Mouse (Mus musculus): ENCODE data around the gene Mbnl2. TPM values are rescaled to one million over a fixed set of nuclear protein-coding genes. Genes with fewer than 3 reads are reported as not detected.

Mbnl2 gene
- 129 and 142 TPM in 2 replicates for polyA plus RNA-seq (2015; fragmentation: Nextera tagmentation; extraction: Ambion mirVana)

GRCm38 (mm10) chr14:120275246-120276238 is at the start of gene Mbnl2:
TSS of gene Mbnl2 (plus strand) at chr14:120275669.
- H3K27ac ChIP-seq (ENCODE audit: low read length) = peak within 1 kb of the TSS; percentile 98
- H3K9ac ChIP-seq (ENCODE audit: low read length) = peak within 1 kb of the TSS; percentile 87
- peak within 1 kb of the TSS; percentile 97 for H3K4me2 ChIP-seq (ENCODE audit: low read depth, low read length)
- no peaks in the 10 kb centered on the region for H3K27me3 ChIP-seq (ENCODE audit: control insufficient read depth, insufficient read depth, low read length)
- peak; percentile 95 for ATAC-seq (replicated peaks; ENCODE audit: extremely low read depth, insufficient read depth, low FRiP score)
- H3K36me3 ChIP-seq (ENCODE audit: control insufficient read depth, insufficient read depth) = no peaks in the 10 kb centered on the region
- 1% methylated on average over 35 of the region's 35 CpGs for WGBS
- H3K4me3 ChIP-seq (ENCODE audit: low read length) = peak within 1 kb of the TSS; percentile 85
- H3K4me1 ChIP-seq (ENCODE audit: control insufficient read depth, insufficient read depth, low read length) = peaks cover 34% of the 10 kb centered on the region
- H3K9me3 ChIP-seq (replicated peaks; ENCODE audit: control insufficient read depth, low read length) = no peaks in the 10 kb centered on the region

GRCm38 (mm10) chr14:120232076-120232496 is 43.4 kb upstream of the Mbnl2 start:
- ATAC-seq (replicated peaks; ENCODE audit: extremely low read depth, insufficient read depth, low FRiP score) = peak; percentile 81
- peak overlapping the region; percentile 8; the same call in 1 of the 2 replicates for H3K4me2 ChIP-seq (ENCODE audit: low read depth, low read length)
- no peak overlapping the region for H3K9ac ChIP-seq (ENCODE audit: low read length)
- WGBS = 26% methylated on average over 7 of the region's 7 CpGs
- H3K4me1 ChIP-seq (ENCODE audit: control insufficient read depth, insufficient read depth, low read length) = peaks cover 18% of the 10 kb centered on the region
- H3K27ac ChIP-seq (ENCODE audit: low read length) = peak overlapping the region; percentile 45
- H3K27me3 ChIP-seq (ENCODE audit: control insufficient read depth, insufficient read depth, low read length) = no peaks in the 10 kb centered on the region
- no peaks in the 10 kb centered on the region for H3K36me3 ChIP-seq (ENCODE audit: control insufficient read depth, insufficient read depth)
- H3K9me3 ChIP-seq (replicated peaks; ENCODE audit: control insufficient read depth, low read length) = peaks cover 8% of the 10 kb centered on the region; the same call in 1 of the 2 replicates
- H3K4me3 ChIP-seq (ENCODE audit: low read length) = no peak overlapping the region

DNA sequence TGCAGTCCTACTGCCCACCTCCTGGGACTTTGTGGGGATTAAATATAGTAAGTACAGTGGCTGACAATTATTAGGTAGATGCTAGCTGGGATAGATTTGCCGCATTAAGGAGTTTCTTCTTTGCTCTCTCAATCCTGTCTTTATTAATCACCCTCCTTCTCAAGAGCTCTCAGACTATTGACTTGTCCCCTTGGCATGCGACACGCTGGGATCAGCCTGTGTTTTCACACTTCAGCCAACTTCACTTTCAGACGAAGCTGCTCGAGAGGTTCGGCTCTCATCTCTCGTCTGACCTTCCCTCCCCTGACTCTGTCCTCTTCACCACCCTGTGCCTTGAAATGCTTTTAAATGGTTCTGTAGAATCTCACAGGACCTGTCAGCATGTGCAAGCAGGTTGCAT is 39.9 kb upstream of the Mbnl2 start:
- H3K27ac ChIP-seq (ENCODE audit: low read length) = no peak overlapping the region
- no peaks in the 10 kb centered on the region for H3K9me3 ChIP-seq (replicated peaks; ENCODE audit: control insufficient read depth, low read length)
- no peak overlapping the region for H3K4me3 ChIP-seq (ENCODE audit: low read length)
- no peaks in the 10 kb centered on the region for H3K36me3 ChIP-seq (ENCODE audit: control insufficient read depth, insufficient read depth)
- H3K4me1 ChIP-seq (ENCODE audit: control insufficient read depth, insufficient read depth, low read length) = peaks cover 18% of the 10 kb centered on the region
- H3K9ac ChIP-seq (ENCODE audit: low read length) = no peak overlapping the region
- WGBS = 39% methylated on average over 7 of the region's 7 CpGs
- H3K4me2 ChIP-seq (ENCODE audit: low read depth, low read length) = no peak overlapping the region
- no peaks in the 10 kb centered on the region for H3K27me3 ChIP-seq (ENCODE audit: control insufficient read depth, insufficient read depth, low read length)
- ATAC-seq (replicated peaks; ENCODE audit: extremely low read depth, insufficient read depth, low FRiP score) = no peak; the same call in 1 of the 2 replicates

GRCm38 (mm10) chr14:120238501-120238900 is 37.0 kb upstream of the Mbnl2 start:
- H3K9me3 ChIP-seq (replicated peaks; ENCODE audit: control insufficient read depth, low read length) = no peaks in the 10 kb centered on the region
- H3K4me1 ChIP-seq (ENCODE audit: control insufficient read depth, insufficient read depth, low read length) = peaks cover 19% of the 10 kb centered on the region
- no peak overlapping the region for H3K4me3 ChIP-seq (ENCODE audit: low read length)
- no peak overlapping the region for H3K27ac ChIP-seq (ENCODE audit: low read length)
- H3K27me3 ChIP-seq (ENCODE audit: control insufficient read depth, insufficient read depth, low read length) = no peaks in the 10 kb centered on the region
- no peak overlapping the region for H3K9ac ChIP-seq (ENCODE audit: low read length)
- no peak overlapping the region for H3K4me2 ChIP-seq (ENCODE audit: low read depth, low read length)
- no peaks in the 10 kb centered on the region for H3K36me3 ChIP-seq (ENCODE audit: control insufficient read depth, insufficient read depth)
- no peak for ATAC-seq (replicated peaks; ENCODE audit: extremely low read depth, insufficient read depth, low FRiP score)

- Histone ChIP-seq H3K36me3 (ENCODE audit: control insufficient read depth, insufficient read depth) (no peaks in the 10 kb centered on the region), H3K9me3 (replicated peaks; ENCODE audit: control insufficient read depth, low read length) (no peaks in the 10 kb centered on the region), H3K4me1 (ENCODE audit: control insufficient read depth, insufficient read depth, low read length) (peaks cover 18% of the 10 kb centered on the region), H3K4me3 (ENCODE audit: low read length) (no peak overlapping the region), H3K9ac (ENCODE audit: low read length) (no peak overlapping the region), H3K27ac (ENCODE audit: low read length) (no peak overlapping the region), H3K4me2 (ENCODE audit: low read depth, low read length) (no peak overlapping the region), H3K27me3 (ENCODE audit: control insufficient read depth, insufficient read depth, low read length) (no peaks in the 10 kb centered on the region)
- 44% methylated on average over 4 of the region's 4 CpGs for WGBS
- ATAC-seq (replicated peaks; ENCODE audit: extremely low read depth, insufficient read depth, low FRiP score) = no peak
Measured at GRCm38 (mm10) chr14:120240209-120240608, 35.3 kb upstream of the Mbnl2 start.

DNA sequence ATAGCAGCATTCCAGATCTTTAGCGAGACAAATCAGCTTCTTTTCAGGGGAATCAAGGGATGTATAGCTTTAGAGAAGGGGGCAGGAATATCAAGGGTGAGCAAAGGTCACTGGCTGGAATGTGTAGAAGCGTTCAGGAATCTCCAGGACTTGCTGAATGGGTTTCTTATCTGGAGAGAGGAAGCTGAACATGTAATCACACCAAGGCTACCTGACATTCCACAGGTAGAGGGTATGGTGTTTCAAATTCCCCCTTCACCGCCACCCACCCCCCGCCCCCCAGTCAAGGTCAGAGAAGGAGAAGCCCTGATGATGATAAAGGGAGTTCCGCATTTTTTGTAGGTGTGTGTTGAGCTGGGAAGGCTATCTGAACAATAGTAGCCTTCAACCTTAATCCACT is 32.8 kb upstream of the Mbnl2 start:
- Histone ChIP-seq H3K27me3 (ENCODE audit: control insufficient read depth, insufficient read depth, low read length) (no peaks in the 10 kb centered on the region), H3K4me2 (ENCODE audit: low read depth, low read length) (no peak overlapping the region), H3K9me3 (replicated peaks; ENCODE audit: control insufficient read depth, low read length) (no peaks in the 10 kb centered on the region), H3K4me3 (ENCODE audit: low read length) (no peak overlapping the region), H3K4me1 (ENCODE audit: control insufficient read depth, insufficient read depth, low read length) (peaks cover 9% of the 10 kb centered on the region), H3K9ac (ENCODE audit: low read length) (no peak overlapping the region), H3K36me3 (ENCODE audit: control insufficient read depth, insufficient read depth) (no peaks in the 10 kb centered on the region), H3K27ac (ENCODE audit: low read length) (no peak overlapping the region)
- no peak for ATAC-seq (replicated peaks; ENCODE audit: extremely low read depth, insufficient read depth, low FRiP score)
- WGBS = 36% methylated on average over 5 of the region's 5 CpGs

DNA sequence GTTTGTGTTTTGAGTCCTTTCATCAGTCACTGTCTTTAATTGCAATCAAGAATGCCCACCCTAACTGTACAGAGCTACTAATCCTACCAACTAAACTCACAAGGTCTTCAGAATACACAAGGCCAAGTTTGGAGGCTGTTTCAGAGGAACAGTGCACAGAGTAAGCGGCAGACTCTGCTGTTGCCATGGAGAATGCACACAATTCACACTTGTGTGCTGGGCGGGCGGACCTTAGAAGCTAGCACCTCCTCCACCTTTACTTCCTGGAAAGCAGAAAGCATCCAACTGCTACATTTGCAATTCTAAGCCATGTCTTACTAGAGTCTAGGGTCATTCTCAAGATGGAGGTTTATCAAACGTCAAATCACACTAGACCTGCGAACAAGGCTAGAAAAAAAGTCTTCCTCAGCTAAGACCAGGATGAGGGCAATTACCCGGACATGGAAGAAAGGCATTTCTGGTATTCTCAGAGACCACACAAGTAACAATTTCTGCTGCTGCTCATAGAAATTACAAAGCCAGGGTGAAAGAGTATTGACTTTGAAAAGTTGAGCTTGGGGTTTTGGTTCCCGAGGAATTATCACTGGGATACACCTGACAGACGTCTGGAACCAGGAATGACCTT is 30.3 kb upstream of the Mbnl2 start:
- H3K9me3 ChIP-seq (replicated peaks; ENCODE audit: control insufficient read depth, low read length) = no peaks in the 10 kb centered on the region
- no peak for ATAC-seq (replicated peaks; ENCODE audit: extremely low read depth, insufficient read depth, low FRiP score)
- H3K4me1 ChIP-seq (ENCODE audit: control insufficient read depth, insufficient read depth, low read length) = peaks cover 9% of the 10 kb centered on the region
- no peak overlapping the region for H3K9ac ChIP-seq (ENCODE audit: low read length)
- H3K4me3 ChIP-seq (ENCODE audit: low read length) = no peak overlapping the region
- H3K36me3 ChIP-seq (ENCODE audit: control insufficient read depth, insufficient read depth) = no peaks in the 10 kb centered on the region
- WGBS = 72% methylated on average over 8 of the region's 8 CpGs
- H3K27me3 ChIP-seq (ENCODE audit: control insufficient read depth, insufficient read depth, low read length) = no peaks in the 10 kb centered on the region
- no peak overlapping the region for H3K4me2 ChIP-seq (ENCODE audit: low read depth, low read length)
- no peak overlapping the region for H3K27ac ChIP-seq (ENCODE audit: low read length)

DNA sequence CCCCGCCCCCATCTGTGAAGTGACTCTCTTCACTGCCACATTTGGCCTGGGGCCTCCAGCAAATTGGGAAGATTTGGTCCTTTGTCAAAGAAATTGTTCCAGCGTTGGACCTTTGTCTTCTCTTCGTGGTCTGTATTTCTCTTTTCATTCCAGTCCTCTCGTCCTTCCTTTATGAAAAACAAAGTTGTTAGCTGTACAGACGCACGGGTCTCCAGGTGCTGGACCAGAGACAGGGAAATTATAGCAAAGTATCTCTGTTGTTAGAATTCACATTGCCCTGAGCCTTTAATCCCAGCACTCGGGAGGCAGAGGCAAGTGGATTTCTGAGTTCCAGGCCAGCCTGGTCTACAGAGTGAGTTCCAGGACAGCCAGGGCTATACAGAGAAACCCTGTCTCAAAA is 22.1 kb upstream of the Mbnl2 start:
- Histone ChIP-seq H3K4me2 (ENCODE audit: low read depth, low read length) (no peak overlapping the region), H3K27ac (ENCODE audit: low read length) (no peak overlapping the region), H3K4me3 (ENCODE audit: low read length) (no peak overlapping the region), H3K36me3 (ENCODE audit: control insufficient read depth, insufficient read depth) (no peaks in the 10 kb centered on the region), H3K27me3 (ENCODE audit: control insufficient read depth, insufficient read depth, low read length) (no peaks in the 10 kb centered on the region), H3K9me3 (replicated peaks; ENCODE audit: control insufficient read depth, low read length) (peaks cover 4% of the 10 kb centered on the region; the same call in 1 of the 2 replicates), H3K9ac (ENCODE audit: low read length) (no peak overlapping the region), H3K4me1 (ENCODE audit: control insufficient read depth, insufficient read depth, low read length) (no peaks in the 10 kb centered on the region)
- WGBS = 86% methylated on average over 7 of the region's 7 CpGs
- no peak for ATAC-seq (replicated peaks; ENCODE audit: extremely low read depth, insufficient read depth, low FRiP score)

DNA sequence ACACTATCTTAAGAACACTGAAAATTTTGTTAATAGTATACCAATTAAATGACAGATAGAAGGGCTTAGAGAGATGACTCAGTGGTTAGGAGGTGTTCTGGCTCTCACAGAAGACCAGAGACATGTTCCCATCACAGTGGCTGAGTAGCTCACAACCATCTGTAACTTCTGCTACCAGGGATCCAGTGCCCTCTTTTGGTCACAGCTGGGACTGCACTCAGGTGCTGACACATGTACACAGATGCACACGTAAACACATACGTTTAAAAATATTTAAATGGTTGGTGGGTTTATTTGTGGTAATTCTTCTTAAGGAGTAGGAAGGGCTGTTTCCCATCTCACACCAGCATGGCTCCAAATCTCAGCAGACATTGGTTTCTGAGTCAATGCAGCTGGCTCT is 19.3 kb upstream of the Mbnl2 start:
- no peak overlapping the region for H3K9ac ChIP-seq (ENCODE audit: low read length)
- H3K4me1 ChIP-seq (ENCODE audit: control insufficient read depth, insufficient read depth, low read length) = no peaks in the 10 kb centered on the region
- H3K36me3 ChIP-seq (ENCODE audit: control insufficient read depth, insufficient read depth) = no peaks in the 10 kb centered on the region
- H3K4me3 ChIP-seq (ENCODE audit: low read length) = no peak overlapping the region
- WGBS = 95% methylated on average over 2 of the region's 2 CpGs
- no peak for ATAC-seq (replicated peaks; ENCODE audit: extremely low read depth, insufficient read depth, low FRiP score)
- H3K27ac ChIP-seq (ENCODE audit: low read length) = no peak overlapping the region
- peaks cover 4% of the 10 kb centered on the region; the same call in 1 of the 2 replicates for H3K9me3 ChIP-seq (replicated peaks; ENCODE audit: control insufficient read depth, low read length)
- H3K4me2 ChIP-seq (ENCODE audit: low read depth, low read length) = no peak overlapping the region
- H3K27me3 ChIP-seq (ENCODE audit: control insufficient read depth, insufficient read depth, low read length) = no peaks in the 10 kb centered on the region
